Mouse (Mus musculus): ENCODE measurements around the gene Olfr1057. TPM values are rescaled to one million over a fixed set of nuclear protein-coding genes. Genes with fewer than 3 reads are reported as not detected.

The Olfr1057 gene
- polyA plus RNA-seq, 1 experiment from 2014 or later: not detected

Other genes starting within 250 kb of the Olfr1057 start
- gene Olfr1039, start 242.5 kb downstream of the Olfr1057 start, polyA plus RNA-seq (2016; fragmentation: Nextera tagmentation; extraction: Ambion mirVana): not detected in 2 replicates
- gene Olfr1040, start 231.7 kb downstream of the Olfr1057 start, polyA plus RNA-seq (2016; fragmentation: Nextera tagmentation; extraction: Ambion mirVana): not detected in 2 replicates
- gene Olfr1042, start 216.6 kb downstream of the Olfr1057 start, polyA plus RNA-seq (2016; fragmentation: Nextera tagmentation; extraction: Ambion mirVana): not detected in 2 replicates
- not detected in 2 replicates for gene Olfr1043, start 210.9 kb downstream of the Olfr1057 start, polyA plus RNA-seq (2016; fragmentation: Nextera tagmentation; extraction: Ambion mirVana)
- not detected in 2 replicates for gene Olfr1044, start 200.6 kb downstream of the Olfr1057 start, polyA plus RNA-seq (2016; fragmentation: Nextera tagmentation; extraction: Ambion mirVana)
- not detected in 2 replicates for gene Olfr52, start 192.7 kb downstream of the Olfr1057 start, polyA plus RNA-seq (2016; fragmentation: Nextera tagmentation; extraction: Ambion mirVana)
- not detected in 2 replicates for gene Olfr1045, start 175.4 kb downstream of the Olfr1057 start, polyA plus RNA-seq (2016; fragmentation: Nextera tagmentation; extraction: Ambion mirVana)
- not detected in 2 replicates for gene Olfr1046, start 159.1 kb downstream of the Olfr1057 start, polyA plus RNA-seq (2016; fragmentation: Nextera tagmentation; extraction: Ambion mirVana)
- not detected in 2 replicates for gene Olfr1047, start 147.0 kb downstream of the Olfr1057 start, polyA plus RNA-seq (2016; fragmentation: Nextera tagmentation; extraction: Ambion mirVana)
- gene Olfr1048, start 138.1 kb downstream of the Olfr1057 start, polyA plus RNA-seq (2016; fragmentation: Nextera tagmentation; extraction: Ambion mirVana): not detected in 2 replicates
- gene Olfr1049, start 120.1 kb downstream of the Olfr1057 start, polyA plus RNA-seq (2016; fragmentation: Nextera tagmentation; extraction: Ambion mirVana): not detected in 2 replicates
- gene Olfr1051, start 99.3 kb downstream of the Olfr1057 start, polyA plus RNA-seq (2016; fragmentation: Nextera tagmentation; extraction: Ambion mirVana): not detected in 2 replicates
- gene Olfr1052, start 85.9 kb downstream of the Olfr1057 start, polyA plus RNA-seq (2016; fragmentation: Nextera tagmentation; extraction: Ambion mirVana): not detected in 2 replicates
- gene Olfr1053, start 63.1 kb downstream of the Olfr1057 start, polyA plus RNA-seq (2016; fragmentation: Nextera tagmentation; extraction: Ambion mirVana): not detected in 2 replicates
- gene Olfr1054, start 43.0 kb downstream of the Olfr1057 start, polyA plus RNA-seq (2016; fragmentation: Nextera tagmentation; extraction: Ambion mirVana): not detected in 2 replicates
- gene Olfr1055, start 28.1 kb downstream of the Olfr1057 start, polyA plus RNA-seq (2016; fragmentation: Nextera tagmentation; extraction: Ambion mirVana): not detected in 2 replicates
- gene Olfr1056, start 15.9 kb downstream of the Olfr1057 start, polyA plus RNA-seq (2016; fragmentation: Nextera tagmentation; extraction: Ambion mirVana): not detected in 2 replicates
- not detected in 2 replicates for gene Olfr1058, start 10.2 kb upstream of the Olfr1057 start, polyA plus RNA-seq (2016; fragmentation: Nextera tagmentation; extraction: Ambion mirVana)
- gene Olfr1061, start 35.7 kb upstream of the Olfr1057 start, polyA plus RNA-seq (2016; fragmentation: Nextera tagmentation; extraction: Ambion mirVana): not detected in 2 replicates
- gene Olfr1062, start 48.4 kb upstream of the Olfr1057 start, polyA plus RNA-seq (2016; fragmentation: Nextera tagmentation; extraction: Ambion mirVana): not detected in 2 replicates
- not detected in 2 replicates for gene Olfr1065, start 72.2 kb upstream of the Olfr1057 start, polyA plus RNA-seq (2016; fragmentation: Nextera tagmentation; extraction: Ambion mirVana)
- not detected in 2 replicates for gene Olfr1066, start 77.9 kb upstream of the Olfr1057 start, polyA plus RNA-seq (2016; fragmentation: Nextera tagmentation; extraction: Ambion mirVana)
- gene Olfr228, start 109.0 kb upstream of the Olfr1057 start, polyA plus RNA-seq (2016; fragmentation: Nextera tagmentation; extraction: Ambion mirVana): not detected in 2 replicates
- not detected in 2 replicates for gene Olfr1076, start 130.1 kb upstream of the Olfr1057 start, polyA plus RNA-seq (2016; fragmentation: Nextera tagmentation; extraction: Ambion mirVana)
- not detected in 2 replicates for gene Olfr1079, start 164.1 kb upstream of the Olfr1057 start, polyA plus RNA-seq (2016; fragmentation: Nextera tagmentation; extraction: Ambion mirVana)
- gene Olfr1080, start 179.8 kb upstream of the Olfr1057 start, polyA plus RNA-seq (2016; fragmentation: Nextera tagmentation; extraction: Ambion mirVana): not detected in 2 replicates
- gene Olfr1082, start 220.6 kb upstream of the Olfr1057 start, polyA plus RNA-seq (2016; fragmentation: Nextera tagmentation; extraction: Ambion mirVana): not detected in 2 replicates

All from embryonic facial prominence, embryonic 12.5 days (tissue).